Mouse (Mus musculus) hindbrain, embryonic 16.5 days (tissue): Measurements from ENCODE around the gene Dhx9. TPM values are rescaled to one million over a fixed set of nuclear protein-coding genes. Genes with fewer than 3 reads are reported as not detected.

Experiments used
- ATAC-seq: fragments of 200-750 bp; cut with Nextera tagmentation; 2 replicates; pipeline ENCODE4 v1.8.0; 2017; ENCODE audit warnings: moderate TSS enrichment, moderate library complexity
- H3K27ac ChIP-seq: fragments of 300-500 bp; sonication (generic); 2 replicates; pipeline ENCODE4 v1.5.1; 2014; ENCODE audit warnings: low read depth, mild to moderate bottlenecking, control low read depth, low read length, moderate library complexity
- H3K27me3 ChIP-seq: fragments of 300-500 bp; sonication (generic); replicated peaks from 2 replicates; pipeline ENCODE4 v1.6.1; 2014; ENCODE audit warnings: low read length; ENCODE audit not compliant: control insufficient read depth, insufficient read depth
- H3K36me3 ChIP-seq: fragments of 300-500 bp; sonication (generic); 2 replicates; pipeline ENCODE4 v1.6.1; 2014; ENCODE audit warnings: mild to moderate bottlenecking, low read length, moderate library complexity, mixed read lengths; ENCODE audit not compliant: control insufficient read depth, insufficient read depth
- H3K4me1 ChIP-seq: fragments of 300-500 bp; sonication (generic); 2 replicates; pipeline ENCODE4 v1.6.1; 2014; ENCODE audit warnings: low read depth, low read length; ENCODE audit not compliant: control insufficient read depth, insufficient read depth
- H3K4me2 ChIP-seq: fragments of 300-500 bp; sonication (generic); 2 replicates; pipeline ENCODE4 v1.6.1; 2014; ENCODE audit warnings: mild to moderate bottlenecking, low read length, control low read depth, moderate library complexity
- H3K4me3 ChIP-seq: fragments of 300-500 bp; sonication (generic); 2 replicates; pipeline ENCODE4 v1.5.1; 2014; ENCODE audit warnings: mild to moderate bottlenecking, low read length, control low read depth, moderate library complexity
- H3K9ac ChIP-seq: fragments of 300-500 bp; sonication (generic); 2 replicates; pipeline ENCODE4 v1.6.1; 2014; ENCODE audit warnings: low read depth, mild to moderate bottlenecking, control low read depth, low read length, moderate library complexity
- H3K9me3 ChIP-seq: fragments of 300-500 bp; sonication (generic); 2 replicates; pipeline ENCODE4 v1.6.1; 2014; ENCODE audit warnings: mild to moderate bottlenecking, low read length, moderate library complexity; ENCODE audit not compliant: control insufficient read depth
- WGBS: fragments of 180-500 bp; shearing (Covaris S2); extraction: QIAGEN DNeasy Blood & Tissue Kit; methylation state at CpG from one replicate; pipeline ENCODE4 v1.1.7; 2014; 5-methylcytosine and 5-hydroxymethylcytosine counted together
- polyA plus RNA-seq: library from polyadenylated mRNA; unstranded; fragments of >200 nt; fragmentation: Nextera tagmentation; extraction: Ambion mirVana; gene quantifications from 2 replicates; pipeline ENCODE4 v1.2.1, GENCODE M21; 2015

The Dhx9 gene
- polyA plus RNA-seq, 1 experiment from 2014 or later, result 22.2 TPM

- Histone ChIP-seq H3K9ac (no peak overlapping the region), H3K27ac (no peak overlapping the region), H3K9me3 (no peaks in the 10 kb centered on the region), H3K27me3 (no peaks in the 10 kb centered on the region), H3K4me3 (no peak overlapping the region), H3K4me1 (no peaks in the 10 kb centered on the region), H3K4me2 (no peak overlapping the region), H3K36me3 (peaks cover 29% of the 10 kb centered on the region)
- WGBS, result 88% methylated on average over 5 of the region's 5 CpGs
- peak; percentile 21; the same call in 1 of the 2 replicates for ATAC-seq
These were observed 31.3 kb downstream of the Dhx9 start for GRCm38 (mm10) chr1:153456137-153456536.

DNA sequence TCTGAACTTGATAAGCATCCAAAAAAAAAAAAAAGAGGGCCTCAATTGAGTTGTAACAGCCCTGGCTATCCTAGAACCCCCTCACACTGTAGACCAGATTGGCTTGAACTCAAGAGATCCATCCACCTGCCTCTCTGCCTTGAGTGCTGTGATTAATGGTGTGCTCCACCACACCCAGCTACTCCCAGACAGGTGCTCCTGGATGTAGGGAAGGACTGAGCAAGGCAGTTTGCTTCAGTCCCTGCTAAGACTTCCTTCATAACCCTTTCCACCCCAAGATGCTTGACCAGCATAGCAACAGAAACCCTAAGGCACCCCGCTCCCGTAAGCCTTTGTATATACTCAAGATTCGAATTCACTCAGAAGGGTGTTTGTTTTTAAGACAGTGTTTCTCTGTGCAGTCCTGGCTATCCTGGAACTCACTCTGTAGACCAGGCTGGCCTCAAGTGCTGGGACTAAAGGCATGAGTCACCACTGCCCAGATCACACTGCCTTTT is 34.3 kb downstream of the Dhx9 start:
- ATAC-seq, result peak; percentile 34; the same call in 1 of the 2 replicates
- Histone ChIP-seq H3K4me3 (no peak overlapping the region), H3K27ac (no peak overlapping the region), H3K36me3 (peaks cover 14% of the 10 kb centered on the region), H3K27me3 (no peaks in the 10 kb centered on the region), H3K9me3 (no peaks in the 10 kb centered on the region), H3K4me2 (no peak overlapping the region), H3K4me1 (no peaks in the 10 kb centered on the region), H3K9ac (no peak overlapping the region)
- 89% methylated on average over 3 of the region's 3 CpGs for WGBS

GRCm38 (mm10) chr1:153451237-153452154 is 36.0 kb downstream of the Dhx9 start:
- no peaks in the 10 kb centered on the region for H3K4me1 ChIP-seq
- no peak overlapping the region for H3K4me3 ChIP-seq
- H3K4me2 ChIP-seq, result no peak overlapping the region
- H3K27me3 ChIP-seq, result no peaks in the 10 kb centered on the region
- H3K36me3 ChIP-seq, result peaks cover 6% of the 10 kb centered on the region; the same call in 1 of the 2 replicates
- no peak overlapping the region for H3K9ac ChIP-seq
- 73% methylated on average over 10 of the region's 10 CpGs for WGBS
- no peaks in the 10 kb centered on the region for H3K9me3 ChIP-seq
- no peak for ATAC-seq
- H3K27ac ChIP-seq, result no peak overlapping the region

- Histone ChIP-seq H3K27ac (no peak overlapping the region), H3K4me1 (no peaks in the 10 kb centered on the region), H3K4me3 (no peak overlapping the region), H3K36me3 (no peaks in the 10 kb centered on the region), H3K9ac (no peak overlapping the region), H3K27me3 (no peaks in the 10 kb centered on the region), H3K9me3 (no peaks in the 10 kb centered on the region), H3K4me2 (no peak overlapping the region)
- WGBS, result 95% methylated on average over 20 of the region's 20 CpGs
- no peak for ATAC-seq
These were observed 41.2 kb downstream of the Dhx9 start for GRCm38 (mm10) chr1:153446120-153446831.

DNA sequence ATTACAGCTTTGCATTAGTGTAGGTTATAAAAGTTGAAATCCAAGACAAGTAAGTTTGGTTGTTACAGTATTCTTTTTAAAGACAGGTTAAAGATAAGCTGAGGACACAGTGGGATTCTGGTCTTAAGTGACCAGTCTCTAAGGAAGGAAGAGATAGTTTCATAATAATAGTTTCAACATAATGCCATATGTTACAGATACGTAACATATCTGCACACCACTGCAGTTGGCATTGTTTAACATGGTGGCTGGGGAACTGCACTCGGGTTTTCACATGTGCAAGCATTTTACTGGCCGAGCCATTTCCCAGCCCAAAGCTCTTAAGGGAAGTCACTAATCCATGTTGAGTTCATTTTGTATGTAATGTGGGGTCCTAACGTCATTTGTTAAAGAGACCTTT is 43.8 kb downstream of the Dhx9 start:
- Histone ChIP-seq H3K4me2 (no peak overlapping the region), H3K27me3 (no peaks in the 10 kb centered on the region), H3K4me1 (no peaks in the 10 kb centered on the region), H3K4me3 (no peak overlapping the region), H3K27ac (no peak overlapping the region), H3K9ac (no peak overlapping the region), H3K36me3 (no peaks in the 10 kb centered on the region), H3K9me3 (no peaks in the 10 kb centered on the region)
- ATAC-seq, result no peak
- WGBS, result 86% methylated on average over 4 of the region's 4 CpGs

GRCm38 (mm10) chr1:153443019-153443418 is 44.4 kb downstream of the Dhx9 start:
- no peak overlapping the region for H3K4me2 ChIP-seq
- H3K9ac ChIP-seq, result no peak overlapping the region
- no peak overlapping the region for H3K4me3 ChIP-seq
- ATAC-seq, result no peak
- no peak overlapping the region for H3K27ac ChIP-seq
- H3K9me3 ChIP-seq, result no peaks in the 10 kb centered on the region
- H3K36me3 ChIP-seq, result no peaks in the 10 kb centered on the region
- WGBS, result 85% methylated on average over 1 of the region's 1 CpGs
- no peaks in the 10 kb centered on the region for H3K4me1 ChIP-seq
- no peaks in the 10 kb centered on the region for H3K27me3 ChIP-seq

DNA sequence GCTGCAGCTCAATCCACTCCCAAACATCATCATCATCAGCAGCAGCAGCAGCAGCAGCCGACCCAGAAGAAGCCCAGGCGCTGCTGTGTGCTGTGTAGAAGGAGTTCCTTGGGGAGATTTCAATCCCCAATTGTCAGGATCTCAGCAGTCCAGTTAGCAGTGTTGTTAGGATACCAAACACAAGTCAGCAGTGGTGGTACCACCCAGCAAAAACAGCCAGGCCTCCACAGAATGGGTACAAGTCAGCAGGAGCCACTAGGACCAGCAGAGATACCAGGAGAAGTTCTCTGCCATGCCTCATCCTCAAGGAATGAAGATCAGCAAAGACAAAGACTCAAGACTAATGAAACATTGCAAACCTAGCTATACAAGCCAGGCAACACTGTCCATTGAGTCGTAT is 45.8 kb downstream of the Dhx9 start:
- Histone ChIP-seq H3K9ac (no peak overlapping the region), H3K36me3 (no peaks in the 10 kb centered on the region), H3K4me1 (no peaks in the 10 kb centered on the region), H3K27ac (no peak overlapping the region), H3K4me3 (no peak overlapping the region), H3K27me3 (no peaks in the 10 kb centered on the region), H3K4me2 (no peak overlapping the region), H3K9me3 (no peaks in the 10 kb centered on the region)
- ATAC-seq, result no peak
- 86% methylated on average over 3 of the region's 3 CpGs for WGBS

GRCm38 (mm10) chr1:153440752-153441151 is 46.7 kb downstream of the Dhx9 start:
- Histone ChIP-seq H3K4me2 (no peak overlapping the region), H3K4me1 (no peaks in the 10 kb centered on the region), H3K27ac (no peak overlapping the region), H3K4me3 (no peak overlapping the region), H3K9me3 (no peaks in the 10 kb centered on the region), H3K9ac (no peak overlapping the region), H3K27me3 (no peaks in the 10 kb centered on the region), H3K36me3 (no peaks in the 10 kb centered on the region)
- WGBS, result 89% methylated on average over 4 of the region's 4 CpGs
- ATAC-seq, result no peak

DNA sequence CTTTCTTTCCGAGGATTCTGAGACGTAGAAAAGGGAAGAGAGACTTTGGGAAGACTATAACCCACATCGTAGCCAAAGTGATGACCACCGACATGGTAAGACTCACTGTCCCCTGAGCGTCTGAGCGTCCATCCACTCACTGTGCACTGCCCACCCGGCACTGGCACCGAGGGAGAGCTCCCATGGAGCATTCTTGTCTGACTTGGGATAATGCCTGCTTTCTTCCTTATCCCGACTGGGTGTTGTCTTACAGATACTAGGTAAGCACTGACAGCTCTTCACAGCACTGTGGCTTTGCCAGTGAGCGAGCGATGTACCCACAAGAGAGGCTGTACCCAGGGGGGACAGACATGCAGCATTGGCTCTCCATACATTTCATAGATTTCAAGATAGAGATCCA is 49.9 kb downstream of the Dhx9 start:
- Histone ChIP-seq H3K9me3 (no peaks in the 10 kb centered on the region), H3K27me3 (no peaks in the 10 kb centered on the region), H3K4me3 (no peak overlapping the region), H3K27ac (no peak overlapping the region), H3K4me1 (no peaks in the 10 kb centered on the region), H3K9ac (no peak overlapping the region), H3K4me2 (no peak overlapping the region), H3K36me3 (no peaks in the 10 kb centered on the region)
- ATAC-seq, result no peak
- WGBS, result 89% methylated on average over 11 of the region's 11 CpGs
